Mouse (Mus musculus): ENCODE results near the gene Gm36079. TPM values are rescaled to one million over a fixed set of nuclear protein-coding genes. Genes with fewer than 3 reads are reported as not detected.
"Not testable (repeated sequence)": the region's sequence is repeated elsewhere in the genome, so short reads cannot be mapped to it uniquely, and the experiment has no call there.

Gm36079 gene
- total RNA-seq (2014; rRNA removed; ENCODE audit: low replicate concordance) (not detected in 2 replicates), polyA plus RNA-seq (2015; fragmentation: Nextera tagmentation; extraction: Ambion mirVana) (not detected in 2 replicates)

- not testable (repeated sequence) for H3K9me3 ChIP-seq (replicated peaks; ENCODE audit: control insufficient read depth, low read length); ATAC-seq (ENCODE audit: insufficient read depth, low read depth); H3K27ac ChIP-seq (ENCODE audit: low read depth); H3K4me2 ChIP-seq (ENCODE audit: low read depth, low read length); H3K36me3 ChIP-seq (replicated peaks; ENCODE audit: control insufficient read depth, insufficient read depth, low read length); H3K27me3 ChIP-seq (ENCODE audit: control insufficient read depth, insufficient read depth, low read length); H3K4me3 ChIP-seq (ENCODE audit: low read depth, low read length); DNase-seq (ENCODE audit: low spot score); H3K4me1 ChIP-seq (ENCODE audit: control insufficient read depth, insufficient read depth); H3K9ac ChIP-seq (replicated peaks; ENCODE audit: low read depth, low read length)
- WGBS = 5% methylated on average over 3 of the region's 17 CpGs
Observed at GRCm38 (mm10) chr13:120026911-120027310, at the start of gene Gm36079. Gene Gm36079, minus strand, starts transcription at chr13:120027011.

- not testable (repeated sequence) for H3K4me1 ChIP-seq (ENCODE audit: control insufficient read depth, insufficient read depth)
Observed at GRCm38 (mm10) chr13:120070878-120071277, 44.1 kb upstream of the Gm36079 start.

GRCm38 (mm10) chr13:120070012-120070598 is 43.3 kb upstream of the Gm36079 start:
- ATAC-seq (ENCODE audit: insufficient read depth, low read depth); H3K4me3 ChIP-seq (ENCODE audit: low read depth, low read length); H3K27ac ChIP-seq (ENCODE audit: low read depth); H3K36me3 ChIP-seq (replicated peaks; ENCODE audit: control insufficient read depth, insufficient read depth, low read length); DNase-seq (ENCODE audit: low spot score); H3K27me3 ChIP-seq (ENCODE audit: control insufficient read depth, insufficient read depth, low read length); H3K4me2 ChIP-seq (ENCODE audit: low read depth, low read length); H3K4me1 ChIP-seq (ENCODE audit: control insufficient read depth, insufficient read depth); H3K9ac ChIP-seq (replicated peaks; ENCODE audit: low read depth, low read length); H3K9me3 ChIP-seq (replicated peaks; ENCODE audit: control insufficient read depth, low read length): not testable (repeated sequence)
- WGBS = no CpG with 5 or more reads among the region's 12 CpGs

More at GRCm38 (mm10) chr13:120070878-120071277, 44.1 kb upstream of the Gm36079 start:
- WGBS = no CpG with 5 or more reads among the region's 13 CpGs
- H3K27ac ChIP-seq (ENCODE audit: low read depth); H3K4me2 ChIP-seq (ENCODE audit: low read depth, low read length); H3K4me3 ChIP-seq (ENCODE audit: low read depth, low read length); DNase-seq (ENCODE audit: low spot score); H3K9ac ChIP-seq (replicated peaks; ENCODE audit: low read depth, low read length); H3K27me3 ChIP-seq (ENCODE audit: control insufficient read depth, insufficient read depth, low read length); H3K9me3 ChIP-seq (replicated peaks; ENCODE audit: control insufficient read depth, low read length); ATAC-seq (ENCODE audit: insufficient read depth, low read depth); H3K36me3 ChIP-seq (replicated peaks; ENCODE audit: control insufficient read depth, insufficient read depth, low read length): not testable (repeated sequence)

GRCm38 (mm10) chr13:120063439-120064089 is 36.8 kb upstream of the Gm36079 start:
- H3K27me3 ChIP-seq (ENCODE audit: control insufficient read depth, insufficient read depth, low read length); H3K4me1 ChIP-seq (ENCODE audit: control insufficient read depth, insufficient read depth); H3K4me3 ChIP-seq (ENCODE audit: low read depth, low read length); H3K4me2 ChIP-seq (ENCODE audit: low read depth, low read length); H3K9me3 ChIP-seq (replicated peaks; ENCODE audit: control insufficient read depth, low read length); H3K9ac ChIP-seq (replicated peaks; ENCODE audit: low read depth, low read length); H3K36me3 ChIP-seq (replicated peaks; ENCODE audit: control insufficient read depth, insufficient read depth, low read length); H3K27ac ChIP-seq (ENCODE audit: low read depth); DNase-seq (ENCODE audit: low spot score): not testable (repeated sequence)
- WGBS = no CpG with 5 or more reads among the region's 22 CpGs
- peak; percentile 66; the same call in 1 of the 2 replicates for ATAC-seq (ENCODE audit: insufficient read depth, low read depth)

GRCm38 (mm10) chr13:120062903-120063302 is 36.1 kb upstream of the Gm36079 start:
- not testable (repeated sequence) for H3K4me2 ChIP-seq (ENCODE audit: low read depth, low read length); H3K4me1 ChIP-seq (ENCODE audit: control insufficient read depth, insufficient read depth); H3K27me3 ChIP-seq (ENCODE audit: control insufficient read depth, insufficient read depth, low read length); H3K9ac ChIP-seq (replicated peaks; ENCODE audit: low read depth, low read length); H3K27ac ChIP-seq (ENCODE audit: low read depth); DNase-seq (ENCODE audit: low spot score); H3K4me3 ChIP-seq (ENCODE audit: low read depth, low read length); ATAC-seq (ENCODE audit: insufficient read depth, low read depth); H3K36me3 ChIP-seq (replicated peaks; ENCODE audit: control insufficient read depth, insufficient read depth, low read length); H3K9me3 ChIP-seq (replicated peaks; ENCODE audit: control insufficient read depth, low read length)
- no CpG with 5 or more reads among the region's 4 CpGs for WGBS

GRCm38 (mm10) chr13:120052085-120052484 is 25.3 kb upstream of the Gm36079 start, which contains the start of gene Gm21188:
Gene Gm21188, minus strand, starts transcription at chr13:120052194.
- not testable (repeated sequence) for H3K27ac ChIP-seq (ENCODE audit: low read depth); H3K9ac ChIP-seq (replicated peaks; ENCODE audit: low read depth, low read length); H3K36me3 ChIP-seq (replicated peaks; ENCODE audit: control insufficient read depth, insufficient read depth, low read length); H3K4me2 ChIP-seq (ENCODE audit: low read depth, low read length); H3K9me3 ChIP-seq (replicated peaks; ENCODE audit: control insufficient read depth, low read length); H3K27me3 ChIP-seq (ENCODE audit: control insufficient read depth, insufficient read depth, low read length); H3K4me1 ChIP-seq (ENCODE audit: control insufficient read depth, insufficient read depth); H3K4me3 ChIP-seq (ENCODE audit: low read depth, low read length); DNase-seq (ENCODE audit: low spot score); ATAC-seq (ENCODE audit: insufficient read depth, low read depth)

- H3K4me3 ChIP-seq (ENCODE audit: low read depth, low read length); H3K9me3 ChIP-seq (replicated peaks; ENCODE audit: control insufficient read depth, low read length); H3K27ac ChIP-seq (ENCODE audit: low read depth); H3K9ac ChIP-seq (replicated peaks; ENCODE audit: low read depth, low read length); H3K4me2 ChIP-seq (ENCODE audit: low read depth, low read length); ATAC-seq (ENCODE audit: insufficient read depth, low read depth); H3K27me3 ChIP-seq (ENCODE audit: control insufficient read depth, insufficient read depth, low read length); H3K4me1 ChIP-seq (ENCODE audit: control insufficient read depth, insufficient read depth); H3K36me3 ChIP-seq (replicated peaks; ENCODE audit: control insufficient read depth, insufficient read depth, low read length); DNase-seq (ENCODE audit: low spot score): not testable (repeated sequence)
- no CpG with 5 or more reads among the region's 5 CpGs for WGBS
Observed at GRCm38 (mm10) chr13:120048608-120049007, 21.8 kb upstream of the Gm36079 start.

GRCm38 (mm10) chr13:120048186-120048585 is 21.4 kb upstream of the Gm36079 start:
- WGBS = no CpG with 5 or more reads among the region's 2 CpGs
- H3K9me3 ChIP-seq (replicated peaks; ENCODE audit: control insufficient read depth, low read length); H3K4me2 ChIP-seq (ENCODE audit: low read depth, low read length); H3K4me1 ChIP-seq (ENCODE audit: control insufficient read depth, insufficient read depth); H3K4me3 ChIP-seq (ENCODE audit: low read depth, low read length); H3K9ac ChIP-seq (replicated peaks; ENCODE audit: low read depth, low read length); DNase-seq (ENCODE audit: low spot score); H3K27ac ChIP-seq (ENCODE audit: low read depth); H3K27me3 ChIP-seq (ENCODE audit: control insufficient read depth, insufficient read depth, low read length); H3K36me3 ChIP-seq (replicated peaks; ENCODE audit: control insufficient read depth, insufficient read depth, low read length); ATAC-seq (ENCODE audit: insufficient read depth, low read depth): not testable (repeated sequence)
